Mouse (Mus musculus): Measurements from ENCODE around the gene Tmem94.

GRCm38 (mm10) chr11:115832064-115832463 is 66.8 kb downstream of the Tmem94 start:
- TF ChIP-seq ZC3H11A (IDR thresholded peaks at IDR 0.05; ENCODE audit: low read depth, low read length) (no peak), CTCF (IDR thresholded peaks at IDR 0.05 in 2 of 3, conservative IDR thresholded peaks at IDR 0.05 in 1 of 3; ENCODE audit: control insufficient read depth in 1 of 3, insufficient read depth in 1 of 3, low read depth in 2 of 3, low read length in 3 of 3, poor library complexity in 1 of 3, severe bottlenecking in 1 of 3) (no peak), CHD1 (IDR thresholded peaks at IDR 0.05; ENCODE audit: low read depth, low read length) (no peak), EP300 (IDR thresholded peaks at IDR 0.05; ENCODE audit: low read depth in 1 of 2, low read length in 2 of 2) (no peak), MAZ (IDR thresholded peaks at IDR 0.05; ENCODE audit: low read depth, low read length) (no peak; the same call in 1 of the 2 replicates), POLR2A (IDR thresholded peaks at IDR 0.05; ENCODE audit: control insufficient read depth in 1 of 2, insufficient read depth in 1 of 2, low read depth in 1 of 2, low read length in 2 of 2, poor library complexity in 1 of 2) (no peak), TCF12 (IDR thresholded peaks at IDR 0.05; ENCODE audit: low read depth, low read length) (no peak)
